Mouse (Mus musculus) embryonic stem cell, embryonic (primary cell): Measurements from ENCODE around the gene Rpl36a.

Experiments
- CTCF ChIA-PET, 4 experiments: fragments of 300-600 bp in 2 of 4; fragments of 350-600 bp in 2 of 4; sonication (Branson Sonifier 250); formaldehyde crosslinking; loops; one replicate each; lab custom pipeline; 2022; ENCODE audit warnings: inconsistent platforms in 2 of 4; lab: Charles Lee
- POLR2A ChIA-PET, 4 experiments: fragments of 300-600 bp in 2 of 4; fragments of 350-600 bp in 2 of 4; sonication (Branson Sonifier 250); formaldehyde crosslinking; loops; one replicate each; lab custom pipeline; 2022; ENCODE audit warnings: antibody characterized with exemption in 4 of 4, inconsistent platforms in 1 of 4; lab: Charles Lee

Gene Rpl36a

GRCm38 (mm10) chrX:134582888-134583669, 2.4 kb upstream of the Rpl36a start, which contains the start of gene Btk:
Btk (minus strand) TSS chrX:134583570.
- ChIA-PET POLR2A (interaction anchor here in 2 of 4 experiments (1.1 to 11.3 kb wide), 6 partner anchors 12 to 135 kb away, joined by 3 to 264 read pairs (median 34); partner anchors contain the start of genes Gla (in 2 of the 2) and Hnrnph2 (in 2 of the 2)), CTCF (interaction anchor here in 1 of 4 experiments (0.8 to 1.0 kb wide), 3 partner anchors 26 to 336 kb away, joined by 3 read pairs; no protein-coding TSS in a partner anchor)

GRCm38 (mm10) chrX:134586447-134586846, 993 bp downstream of the Rpl36a start:
- ChIA-PET POLR2A (interaction anchor here (0.6 to 11.3 kb wide), 37 partner anchors 9 to 423 kb away, joined by 3 to 264 read pairs (median 9); partner anchors contain the start of genes Gla (in 4 of the 4), Hnrnph2 (in 4 of the 4), Armcx1 (in 2 of the 4) and Timm8a1 (in 2 of the 4)), CTCF (no interaction called here)

GRCm38 (mm10) chrX:134588261-134588660, 2.8 kb downstream of the Rpl36a start:
- CTCF ChIA-PET: no interaction called here
- POLR2A ChIA-PET: interaction anchor here in 3 of 4 experiments (0.6 to 11.3 kb wide), 7 partner anchors 12 to 163 kb away, joined by 3 to 264 read pairs (median 33); partner anchors contain the start of genes Gla (in 2 of the 3), Hnrnph2 (in 2 of the 3) and Armcx6 (in 1 of the 3)

GRCm38 (mm10) chrX:134588997-134589396, 3.5 kb downstream of the Rpl36a start:
- ChIA-PET POLR2A (interaction anchor here (0.5 to 11.3 kb wide), 13 partner anchors 9 to 219 kb away, joined by 3 to 264 read pairs (median 4); partner anchors contain the start of genes Gla (in 3 of the 4), Hnrnph2 (in 3 of the 4), Armcx6 (in 1 of the 4) and Timm8a1 (in 1 of the 4)), CTCF (no interaction called here)

GRCm38 (mm10) chrX:134589836-134590235, 4.4 kb downstream of the Rpl36a start:
- ChIA-PET CTCF (no interaction called here), POLR2A (interaction anchor here (0.6 to 11.3 kb wide), 10 partner anchors 8 to 218 kb away, joined by 3 to 264 read pairs (median 6); partner anchors contain the start of genes Gla (in 4 of the 4), Hnrnph2 (in 4 of the 4) and Timm8a1 (in 1 of the 4))

- ChIA-PET POLR2A (interaction anchor here (0.6 to 2.2 kb wide), 39 partner anchors 9 to 669 kb away, joined by 3 to 264 read pairs (median 6); partner anchors contain the start of genes Rpl36a (in 4 of the 4), Timm8a1 (in 3 of the 4), Armcx1 (in 2 of the 4) and Btk (in 2 of the 4)), CTCF (interaction anchor here in 3 of 4 experiments (0.6 to 1.6 kb wide), 7 partner anchors 9 to 87 kb away, joined by 3 to 7 read pairs (median 5); partner anchors contain the start of genes Rpl36a (in 2 of the 3) and Timm8a1 (in 1 of the 3))
Measured at GRCm38 (mm10) chrX:134599922-134600565, 14.6 kb downstream of the Rpl36a start.

- POLR2A ChIA-PET: interaction anchor here (0.6 to 2.2 kb wide), 43 partner anchors 8 to 670 kb away, joined by 3 to 264 read pairs (median 4); partner anchors contain the start of genes Rpl36a (in 4 of the 4), Timm8a1 (in 3 of the 4), Armcx1 (in 2 of the 4) and Btk (in 2 of the 4)
- CTCF ChIA-PET: interaction anchor here in 2 of 4 experiments (1.0 to 1.6 kb wide), 6 partner anchors 8 to 59 kb away, joined by 3 to 7 read pairs (median 5); partner anchors contain the start of genes Rpl36a (in 2 of the 2) and Timm8a1 (in 1 of the 2)
Measured at GRCm38 (mm10) chrX:134600659-134601379, 15.4 kb downstream of the Rpl36a start, which contains the start of the genes Gla and Hnrnph2. Gla (minus strand) TSS chrX:134601125. Hnrnph2 (plus strand) TSS chrX:134601179.

- ChIA-PET POLR2A (interaction anchor here (0.6 to 2.2 kb wide), 37 partner anchors 8 to 670 kb away, joined by 3 to 264 read pairs (median 7); partner anchors contain the start of genes Rpl36a (in 4 of the 4), Timm8a1 (in 3 of the 4), Armcx1 (in 2 of the 4) and Btk (in 2 of the 4)), CTCF (interaction anchor here in 2 of 4 experiments (1.0 to 1.6 kb wide), 5 partner anchors 7 to 60 kb away, joined by 3 to 7 read pairs (median 5); partner anchors contain the start of genes Rpl36a (in 2 of the 2) and Timm8a1 (in 1 of the 2))
Measured at GRCm38 (mm10) chrX:134601380-134602120, 16.1 kb downstream of the Rpl36a start.

GRCm38 (mm10) chrX:134609472-134609871, 24.0 kb downstream of the Rpl36a start:
- CTCF ChIA-PET: interaction anchor here in 3 of 4 experiments (0.6 to 1.4 kb wide), 7 partner anchors 9 to 421 kb away, joined by 3 to 13 read pairs (median 4); partner anchors contain the start of genes Gla (in 1 of the 3) and Hnrnph2 (in 1 of the 3)
- POLR2A ChIA-PET: interaction anchor here (0.5 to 9.7 kb wide), 13 partner anchors 9 to 109 kb away, joined by 3 to 148 read pairs (median 5); partner anchors contain the start of genes Rpl36a (in 3 of the 4), Gla (in 2 of the 4), Hnrnph2 (in 2 of the 4) and Armcx1 (in 1 of the 4)

- ChIA-PET CTCF (interaction anchor here in 1 of 4 experiments (0.7 kb wide), 1 partner anchor 183 kb away, joined by 6 read pairs; no protein-coding TSS in a partner anchor), POLR2A (interaction anchor here in 3 of 4 experiments (0.7 to 9.7 kb wide), 11 partner anchors 8 to 107 kb away, joined by 6 to 148 read pairs (median 22); partner anchors contain the start of genes Rpl36a (in 3 of the 3), Armcx1 (in 2 of the 3), Gla (in 2 of the 3) and Hnrnph2 (in 2 of the 3))
Measured at GRCm38 (mm10) chrX:134610984-134611383, 25.5 kb downstream of the Rpl36a start.

- ChIA-PET POLR2A (interaction anchor here (0.5 to 9.7 kb wide), 27 partner anchors 8 to 796 kb away, joined by 3 to 148 read pairs (median 5); partner anchors contain the start of genes Rpl36a (in 4 of the 4), Armcx1 (in 3 of the 4), Gla (in 3 of the 4) and Hnrnph2 (in 3 of the 4)), CTCF (interaction anchor here in 2 of 4 experiments (1.0 to 1.2 kb wide), 4 partner anchors 12 to 294 kb away, joined by 3 to 4 read pairs (median 3); partner anchors contain the start of genes Gla (in 1 of the 2), Hnrnph2 (in 1 of the 2) and Rpl36a (in 1 of the 2))
Measured at GRCm38 (mm10) chrX:134612285-134612959, 27.0 kb downstream of the Rpl36a start.

GRCm38 (mm10) chrX:134614306-134614705, 28.9 kb downstream of the Rpl36a start:
- CTCF ChIA-PET: interaction anchor here in 1 of 4 experiments (0.6 kb wide), 1 partner anchor 64 kb away, joined by 3 read pairs; no protein-coding TSS in a partner anchor
- POLR2A ChIA-PET: interaction anchor here in 3 of 4 experiments (0.6 to 9.7 kb wide), 8 partner anchors 9 to 482 kb away, joined by 3 to 148 read pairs (median 14); partner anchors contain the start of genes Rpl36a (in 2 of the 3), Armcx1 (in 1 of the 3), Btk (in 1 of the 3) and Gla (in 1 of the 3)

- CTCF ChIA-PET: no interaction called here
- POLR2A ChIA-PET: interaction anchor here in 3 of 4 experiments (0.6 to 5.2 kb wide), 9 partner anchors 9 to 98 kb away, joined by 3 to 31 read pairs (median 8); partner anchors contain the start of genes Rpl36a (in 3 of the 3), Armcx1 (in 1 of the 3), Gla (in 1 of the 3) and Hnrnph2 (in 1 of the 3)
Measured at GRCm38 (mm10) chrX:134619695-134620094, 34.2 kb downstream of the Rpl36a start.

GRCm38 (mm10) chrX:134620254-134620865, 34.9 kb downstream of the Rpl36a start:
- ChIA-PET CTCF (no interaction called here), POLR2A (interaction anchor here in 3 of 4 experiments (0.6 to 5.2 kb wide), 12 partner anchors 8 to 98 kb away, joined by 3 to 31 read pairs (median 7); partner anchors contain the start of genes Rpl36a (in 3 of the 3), Armcx1 (in 1 of the 3), Gla (in 1 of the 3) and Hnrnph2 (in 1 of the 3))
